Mouse (Mus musculus) gastrocnemius, postnatal 4 days (tissue): Measurements from ENCODE around the gene Cfap52. TPM values are rescaled to one million over a fixed set of nuclear protein-coding genes. Genes with fewer than 3 reads are reported as not detected.

ENCODE experiments used
- DNase-seq, 2 experiments: peaks; one replicate each; pipeline ENCODE4 v3.0.0; 2021 to 2022; ENCODE audit warnings: low spot score in 2 of 2, mixed read lengths in 2 of 2
- total RNA-seq, 2 experiments: library from RNA; stranded (reverse); gene quantifications; 2 replicates each; pipeline ENCODE4 v1.2.3; 2021

Cfap52 gene
- total RNA-seq, 2 experiments from 2014 or later = 4.7 to 5.2 TPM

GRCm38 (mm10) chr11:67926348-67927055 lies 38.9 kb downstream of the Cfap52 start:
- DNase-seq = no peak

GRCm38 (mm10) chr11:67925000-67925399 lies 40.5 kb downstream of the Cfap52 start:
- no peak for DNase-seq

- no peak for DNase-seq
Observed at GRCm38 (mm10) chr11:67923720-67924119, 41.7 kb downstream of the Cfap52 start.

- peak; percentile 32 to 62 for DNase-seq
Observed at GRCm38 (mm10) chr11:67922755-67923125, 42.7 kb downstream of the Cfap52 start.

- DNase-seq = peak; percentile 29 to 60
Observed at GRCm38 (mm10) chr11:67921827-67922754, 43.4 kb downstream of the Cfap52 start, which contains the start of gene Usp43. Gene Usp43, minus strand, starts transcription at chr11:67922153.

- peak in 1 of 2 experiments; percentile 16 for DNase-seq
Observed at GRCm38 (mm10) chr11:67921091-67921826, 44.2 kb downstream of the Cfap52 start.

- DNase-seq = no peak
Observed at GRCm38 (mm10) chr11:67920226-67920960, 45.1 kb downstream of the Cfap52 start.

GRCm38 (mm10) chr11:67919593-67919992 lies 45.9 kb downstream of the Cfap52 start:
- DNase-seq = no peak

GRCm38 (mm10) chr11:67917126-67917525 lies 48.3 kb downstream of the Cfap52 start:
- no peak for DNase-seq

GRCm38 (mm10) chr11:67911074-67911473 lies 54.4 kb downstream of the Cfap52 start:
- no peak for DNase-seq

GRCm38 (mm10) chr11:67903756-67904155 lies 61.7 kb downstream of the Cfap52 start:
- DNase-seq = no peak

- DNase-seq = peak; percentile 39 to 71
Observed at GRCm38 (mm10) chr11:67897064-67897560, 68.3 kb downstream of the Cfap52 start.

GRCm38 (mm10) chr11:67895641-67896040 lies 69.8 kb downstream of the Cfap52 start:
- no peak for DNase-seq

GRCm38 (mm10) chr11:67888521-67888920 lies 76.9 kb downstream of the Cfap52 start:
- DNase-seq = no peak

- DNase-seq = no peak
Observed at GRCm38 (mm10) chr11:67885921-67886320, 79.5 kb downstream of the Cfap52 start.

Other genes starting within 250 kb of the Cfap52 start
- under 1 TPM; 0.18 to 0.27 TPM for gene Glp2r, start 194.5 kb downstream of the Cfap52 start, total RNA-seq
- gene Gsg1l2, start 191.0 kb downstream of the Cfap52 start, total RNA-seq = not detected
- gene Dhrs7c, start 167.5 kb downstream of the Cfap52 start, total RNA-seq = 100 to 1,000 TPM; 312 to 366 TPM
- 1 to 10 TPM; 1.5 to 1.7 TPM for gene Usp43, start 43.5 kb downstream of the Cfap52 start, total RNA-seq
- 10 to 100 TPM; 26.4 to 26.9 TPM for gene Stx8, start 542 bp upstream of the Cfap52 start, total RNA-seq